Mouse (Mus musculus): ENCODE results near the gene Pgap1.

DNA sequence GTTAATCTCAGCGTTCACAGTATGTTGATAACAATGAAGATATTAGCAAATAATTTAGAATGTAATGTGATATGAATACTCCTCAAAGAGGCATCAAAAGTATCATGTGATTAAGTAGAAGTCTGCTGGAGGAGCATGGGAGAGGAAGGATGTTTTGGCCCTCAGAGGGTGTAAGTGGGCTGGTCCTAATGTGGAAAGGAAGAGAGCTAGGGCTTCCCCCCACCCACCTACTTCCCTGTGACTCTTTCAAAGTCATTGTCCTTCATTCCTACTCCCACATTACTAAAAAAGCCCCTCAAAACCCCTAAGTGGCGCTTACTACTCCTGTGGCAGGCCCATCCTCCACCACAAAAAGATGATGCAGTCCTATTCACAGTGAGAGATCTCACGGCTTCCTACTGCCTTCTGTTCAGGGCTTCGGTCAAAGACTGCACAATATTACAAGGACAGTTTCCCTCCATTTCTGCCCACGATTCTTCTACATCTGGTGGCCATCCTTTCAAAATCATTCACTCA, 37.4 kb downstream of the Pgap1 start:
- no peak for TF ChIP-seq CTCF (IDR thresholded peaks at IDR 0.05; ENCODE audit: control insufficient read depth, insufficient read depth, low read length)
- no peak for TF ChIP-seq POLR2A (IDR thresholded peaks at IDR 0.05; ENCODE audit: borderline replicate concordance, control insufficient read depth, low read depth, low read length)
